Mouse (Mus musculus) ES-Bruce4 (cell line): ENCODE results near the gene Lctl.

ENCODE experiments used
- CTCF ChIP-seq: IDR thresholded peaks from one replicate; pipeline ENCODE4 v1.8.1; 2011; ENCODE audit warnings: low read depth, low read length
- POLR2A ChIP-seq: IDR thresholded peaks from one replicate; pipeline ENCODE4 v1.8.1; 2011; ENCODE audit warnings: low read length; ENCODE audit not compliant: insufficient read depth

GRCm38 (mm10) chr9:64086543-64086942, 30.4 kb upstream of the Lctl start:
- no peak for TF ChIP-seq CTCF
- no peak for TF ChIP-seq POLR2A
